Mouse (Mus musculus) heart, postnatal 0 days (tissue): ENCODE results near the gene Pcdh9.

Experiments
- CTCF ChIP-seq: IDR thresholded peaks from 2 replicates; pipeline ENCODE4 v1.5.1; 2016; ENCODE audit warnings: antibody characterized with exemption, control low read depth, low read depth
- EP300 ChIP-seq: IDR thresholded peaks from 2 replicates; pipeline ENCODE4 v1.6.1; 2016; ENCODE audit warnings: antibody characterized with exemption, low read depth

- TF ChIP-seq CTCF (no peak), EP300 (no peak)
Observed at GRCm38 (mm10) chr14:93734077-93734673, 156.3 kb downstream of the Pcdh9 start.
